Mouse (Mus musculus): ENCODE measurements at regions not wholly inside any gene's neighbourhood (a gene's known extent, or its start where the extent isn't known, plus 50 kb on each side); places are given as distances from the start of the nearest gene placed in this dataset. TPM values are rescaled to one million over a fixed set of nuclear protein-coding genes. Genes with fewer than 3 reads are reported as not detected.
"Not testable (repeated sequence)": the region's sequence is repeated elsewhere in the genome, so short reads cannot be mapped to it uniquely, and the experiment has no call there.

- no peak for DNase-seq (ENCODE audit: low read depth in 3 of 3, low spot score in 3 of 3)
- no peak for TF ChIP-seq EP300 (IDR thresholded peaks at IDR 0.05; ENCODE audit: low read depth)
- no peak for TF ChIP-seq CTCF (IDR thresholded peaks at IDR 0.05; ENCODE audit: low read depth)
- H3K4me1 ChIP-seq (replicated peaks; ENCODE audit: control insufficient read depth in 2 of 2, insufficient read depth in 2 of 2, low read length in 1 of 2): no peaks in the 10 kb centered on the region
- no peaks in the 10 kb centered on the region for H3K27me3 ChIP-seq (ENCODE audit: control insufficient read depth, insufficient read depth, low read length)
- no peak overlapping the region for H3K4me3 ChIP-seq (ENCODE audit: insufficient read depth in 1 of 2, low read depth in 2 of 2, low read length in 2 of 2)
- 29% methylated on average over 2 of the region's 2 CpGs for WGBS (ENCODE audit: insufficient replicate concordance)
- no peak overlapping the region for H3K4me2 ChIP-seq (ENCODE audit: low read depth)
- no peaks in the 10 kb centered on the region for H3K36me3 ChIP-seq (replicated peaks; ENCODE audit: control insufficient read depth, insufficient read depth, low read depth)
- ATAC-seq (ENCODE audit: insufficient read depth): no peak
- H3K9me3 ChIP-seq (ENCODE audit: control insufficient read depth, low read length): no peaks in the 10 kb centered on the region
- no peak overlapping the region for H3K9ac ChIP-seq (replicated peaks)
- no peak overlapping the region for H3K27ac ChIP-seq
Observed at GRCm38 (mm10) chr7:47830124-47830523, 151.8 kb downstream of the Mrgpra4 start.

GRCm38 (mm10) chr7:47781373-47781772 is 180.2 kb upstream of the Mrgpra3 start:
- Histone ChIP-seq H3K36me3 (replicated peaks; ENCODE audit: control insufficient read depth, insufficient read depth, low read depth) (no peaks in the 10 kb centered on the region), H3K4me3 (ENCODE audit: insufficient read depth in 1 of 2, low read depth in 2 of 2, low read length in 2 of 2) (no peak overlapping the region), H3K27me3 (ENCODE audit: control insufficient read depth, insufficient read depth, low read length) (no peaks in the 10 kb centered on the region), H3K4me2 (ENCODE audit: low read depth) (no peak overlapping the region), H3K9ac (replicated peaks) (no peak overlapping the region), H3K9me3 (ENCODE audit: control insufficient read depth, low read length) (no peaks in the 10 kb centered on the region), H3K4me1 (replicated peaks; ENCODE audit: control insufficient read depth in 2 of 2, insufficient read depth in 2 of 2, low read length in 1 of 2) (no peaks in the 10 kb centered on the region), H3K27ac (no peak overlapping the region)
- 47% methylated on average over 6 of the region's 6 CpGs for WGBS (ENCODE audit: insufficient replicate concordance)
- ATAC-seq (ENCODE audit: insufficient read depth) (no peak), DNase-seq (ENCODE audit: low read depth in 3 of 3, low spot score in 3 of 3) (no peak)
- TF ChIP-seq CTCF (IDR thresholded peaks at IDR 0.05; ENCODE audit: low read depth) (peak; percentile 26), EP300 (IDR thresholded peaks at IDR 0.05; ENCODE audit: low read depth) (no peak)

- H3K4me2 ChIP-seq (ENCODE audit: low read depth): no peak overlapping the region
- H3K4me1 ChIP-seq (replicated peaks; ENCODE audit: control insufficient read depth in 2 of 2, insufficient read depth in 2 of 2, low read length in 1 of 2): no peaks in the 10 kb centered on the region
- DNase-seq (ENCODE audit: low read depth in 3 of 3, low spot score in 3 of 3): no peak
- no peak overlapping the region for H3K27ac ChIP-seq
- no peaks in the 10 kb centered on the region for H3K36me3 ChIP-seq (replicated peaks; ENCODE audit: control insufficient read depth, insufficient read depth, low read depth)
- H3K4me3 ChIP-seq (ENCODE audit: insufficient read depth in 1 of 2, low read depth in 2 of 2, low read length in 2 of 2): no peak overlapping the region
- WGBS (ENCODE audit: insufficient replicate concordance): 27% methylated on average over 3 of the region's 3 CpGs
- H3K9me3 ChIP-seq (ENCODE audit: control insufficient read depth, low read length): no peaks in the 10 kb centered on the region
- ATAC-seq (ENCODE audit: insufficient read depth): no peak
- TF ChIP-seq CTCF (IDR thresholded peaks at IDR 0.05; ENCODE audit: low read depth): no peak
- TF ChIP-seq EP300 (IDR thresholded peaks at IDR 0.05; ENCODE audit: low read depth): no peak
- H3K27me3 ChIP-seq (ENCODE audit: control insufficient read depth, insufficient read depth, low read length): no peaks in the 10 kb centered on the region
- no peak overlapping the region for H3K9ac ChIP-seq (replicated peaks)
Observed at GRCm38 (mm10) chr7:47747528-47747927, 146.4 kb upstream of the Mrgpra3 start.

- H3K4me3 ChIP-seq (ENCODE audit: insufficient read depth in 1 of 2, low read depth in 2 of 2, low read length in 2 of 2); H3K9ac ChIP-seq (replicated peaks); H3K27me3 ChIP-seq (ENCODE audit: control insufficient read depth, insufficient read depth, low read length); H3K27ac ChIP-seq; H3K4me1 ChIP-seq (replicated peaks; ENCODE audit: control insufficient read depth in 2 of 2, insufficient read depth in 2 of 2, low read length in 1 of 2); DNase-seq (ENCODE audit: low read depth in 3 of 3, low spot score in 3 of 3); H3K36me3 ChIP-seq (replicated peaks; ENCODE audit: control insufficient read depth, insufficient read depth, low read depth); H3K4me2 ChIP-seq (ENCODE audit: low read depth); ATAC-seq (ENCODE audit: insufficient read depth); H3K9me3 ChIP-seq (ENCODE audit: control insufficient read depth, low read length): not testable (repeated sequence)
- WGBS (ENCODE audit: insufficient replicate concordance): 64% methylated on average over 2 of the region's 2 CpGs
Observed at GRCm38 (mm10) chr7:47740064-47740463, 138.9 kb upstream of the Mrgpra3 start.

- no peak overlapping the region for H3K4me2 ChIP-seq (ENCODE audit: low read depth)
- H3K9ac ChIP-seq (replicated peaks): no peak overlapping the region
- H3K4me3 ChIP-seq (ENCODE audit: insufficient read depth in 1 of 2, low read depth in 2 of 2, low read length in 2 of 2): no peak overlapping the region
- no peaks in the 10 kb centered on the region for H3K9me3 ChIP-seq (ENCODE audit: control insufficient read depth, low read length)
- no peaks in the 10 kb centered on the region for H3K27me3 ChIP-seq (ENCODE audit: control insufficient read depth, insufficient read depth, low read length)
- no peak for TF ChIP-seq EP300 (IDR thresholded peaks at IDR 0.05; ENCODE audit: low read depth)
- TF ChIP-seq CTCF (IDR thresholded peaks at IDR 0.05; ENCODE audit: low read depth): no peak
- H3K27ac ChIP-seq: no peak overlapping the region
- no peaks in the 10 kb centered on the region for H3K36me3 ChIP-seq (replicated peaks; ENCODE audit: control insufficient read depth, insufficient read depth, low read depth)
- 44% methylated on average over 2 of the region's 2 CpGs for WGBS (ENCODE audit: insufficient replicate concordance)
- ATAC-seq (ENCODE audit: insufficient read depth) (no peak), DNase-seq (ENCODE audit: low read depth in 3 of 3, low spot score in 3 of 3) (no peak)
- H3K4me1 ChIP-seq (replicated peaks; ENCODE audit: control insufficient read depth in 2 of 2, insufficient read depth in 2 of 2, low read length in 1 of 2): no peaks in the 10 kb centered on the region
Observed at GRCm38 (mm10) chr7:47691121-47691520, 89.9 kb upstream of the Mrgpra3 start.

GRCm38 (mm10) chr7:47676999-47677398 is 75.8 kb upstream of the Mrgpra3 start:
- no peak overlapping the region for H3K4me2 ChIP-seq (ENCODE audit: low read depth)
- WGBS (ENCODE audit: insufficient replicate concordance): 50% methylated on average over 2 of the region's 2 CpGs

More at GRCm38 (mm10) chr7:47676999-47677398, 75.8 kb upstream of the Mrgpra3 start:
- no peak overlapping the region for H3K4me3 ChIP-seq (ENCODE audit: insufficient read depth in 1 of 2, low read depth in 2 of 2, low read length in 2 of 2)
- DNase-seq (ENCODE audit: low read depth in 3 of 3, low spot score in 3 of 3): no peak
- no peak for ATAC-seq (ENCODE audit: insufficient read depth)
- no peaks in the 10 kb centered on the region for H3K4me1 ChIP-seq (replicated peaks; ENCODE audit: control insufficient read depth in 2 of 2, insufficient read depth in 2 of 2, low read length in 1 of 2)
- no peaks in the 10 kb centered on the region for H3K9me3 ChIP-seq (ENCODE audit: control insufficient read depth, low read length)
- H3K9ac ChIP-seq (replicated peaks): no peak overlapping the region
- H3K27me3 ChIP-seq (ENCODE audit: control insufficient read depth, insufficient read depth, low read length): no peaks in the 10 kb centered on the region
- TF ChIP-seq CTCF (IDR thresholded peaks at IDR 0.05; ENCODE audit: low read depth) (no peak), EP300 (IDR thresholded peaks at IDR 0.05; ENCODE audit: low read depth) (no peak)
- H3K27ac ChIP-seq: no peak overlapping the region
- no peaks in the 10 kb centered on the region for H3K36me3 ChIP-seq (replicated peaks; ENCODE audit: control insufficient read depth, insufficient read depth, low read depth)

Small RNA genes in the stretch of these regions (microRNA-seq; reads per million reads assigned to microRNA genes)
- gene Gm22427: not detected

Measured in liver, embryonic 14.5 days (tissue).